Mouse (Mus musculus) A20 (cell line): Measurements from ENCODE around the gene Eef2k.

Source experiments
- DNase-seq: peaks from one replicate; pipeline ENCODE4 v3.0.0-alpha.2; 2011; ENCODE audit warnings: low read depth, low spot score

Eef2k gene

DNA sequence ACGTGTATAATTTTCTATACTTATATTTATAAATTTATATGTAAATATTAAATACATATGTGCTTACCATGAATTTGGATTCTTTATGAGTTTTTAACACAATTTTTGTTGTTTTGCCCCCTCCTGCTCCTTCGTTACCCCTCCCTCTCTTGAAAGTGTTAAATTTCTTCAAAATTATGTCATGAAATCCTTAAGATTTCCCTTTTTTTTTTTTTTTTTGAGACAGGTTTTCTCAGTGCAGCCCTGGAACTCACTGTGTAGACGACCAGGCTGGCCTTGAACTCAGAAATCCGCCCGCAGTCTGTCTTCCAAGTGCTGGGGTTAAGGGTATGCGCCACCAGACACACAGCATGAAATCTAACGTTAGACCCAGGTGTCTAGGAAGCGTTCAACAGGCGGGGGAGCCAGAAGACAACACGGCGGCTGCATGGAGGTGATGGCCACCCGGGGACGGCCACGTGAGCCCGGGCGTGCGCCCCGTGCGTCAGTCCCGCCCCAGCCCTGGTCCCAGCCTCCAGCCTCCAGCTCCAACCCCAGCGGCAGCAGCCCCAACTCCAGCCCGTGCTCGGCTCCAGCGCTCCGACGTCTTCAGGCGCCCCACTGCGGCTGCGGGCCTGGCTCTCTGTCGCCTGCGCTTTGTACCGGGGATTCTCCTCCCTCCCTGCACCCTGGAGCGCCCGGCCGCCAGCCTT is at the start of gene Eef2k:
Gene Eef2k, plus strand, starts transcription at position 487 of the 692 bp plus-strand sequence.
- DNase-seq: peak; percentile 48

DNA sequence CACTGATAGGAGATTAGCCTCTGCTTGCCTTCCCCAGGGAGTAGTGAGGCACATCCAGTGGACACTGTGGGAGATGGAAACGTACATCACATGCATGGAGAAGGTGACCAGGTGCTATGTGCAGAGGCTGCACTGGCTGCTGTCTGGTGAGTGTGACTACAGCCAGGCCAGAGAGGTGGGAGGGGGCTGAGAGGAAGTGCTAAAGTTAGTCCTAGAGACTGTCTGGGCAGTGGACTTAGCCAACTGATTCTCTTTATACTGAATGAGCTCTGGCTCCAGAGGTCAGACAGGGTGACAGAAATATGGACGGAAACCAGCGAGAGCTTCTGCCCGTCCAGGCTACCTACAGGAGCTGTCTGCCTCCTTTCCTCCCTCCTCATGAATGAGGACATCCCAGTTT is 47.1 kb upstream of the Eef2k start:
- no peak for DNase-seq

DNA sequence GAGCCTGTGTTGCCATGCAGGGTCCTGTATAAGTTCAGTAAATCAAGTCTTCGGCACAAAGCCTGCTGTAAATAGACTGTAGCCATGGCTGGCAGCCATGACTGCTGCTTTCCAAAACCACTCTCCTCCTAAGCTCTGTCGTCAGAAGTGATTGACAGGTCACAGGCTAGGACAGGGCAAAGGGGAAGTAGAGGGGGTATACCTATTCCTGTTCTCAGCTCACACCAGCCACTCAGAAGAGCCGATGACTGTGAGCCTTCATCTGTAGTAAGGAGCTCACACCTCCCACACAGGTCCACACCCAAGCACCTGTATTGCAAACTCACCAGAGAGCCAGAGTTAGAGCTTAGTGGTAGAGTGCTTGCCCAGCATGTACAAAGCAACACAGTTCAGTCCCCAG is 46.3 kb upstream of the Eef2k start:
- peak; percentile 9 for DNase-seq

DNA sequence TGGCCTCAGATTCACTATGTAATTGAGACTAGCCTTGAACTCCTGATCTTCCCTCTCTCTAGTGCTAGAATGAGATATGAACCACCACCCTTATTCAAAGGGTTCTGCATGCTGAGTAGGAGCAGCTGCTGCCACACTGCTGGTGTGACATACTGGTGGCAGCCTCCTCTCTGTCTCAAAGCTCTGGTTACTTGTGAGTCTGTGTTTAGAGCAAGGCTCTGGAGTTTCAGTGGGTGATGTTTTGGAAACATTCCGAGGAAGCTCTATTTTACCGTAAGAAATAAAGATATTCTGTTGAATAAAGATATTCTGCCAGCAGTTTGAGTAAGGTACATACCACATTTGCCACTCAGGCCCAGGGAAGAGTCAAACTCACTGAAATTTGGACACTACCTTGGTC is 39.4 kb upstream of the Eef2k start:
- no peak for DNase-seq

DNA sequence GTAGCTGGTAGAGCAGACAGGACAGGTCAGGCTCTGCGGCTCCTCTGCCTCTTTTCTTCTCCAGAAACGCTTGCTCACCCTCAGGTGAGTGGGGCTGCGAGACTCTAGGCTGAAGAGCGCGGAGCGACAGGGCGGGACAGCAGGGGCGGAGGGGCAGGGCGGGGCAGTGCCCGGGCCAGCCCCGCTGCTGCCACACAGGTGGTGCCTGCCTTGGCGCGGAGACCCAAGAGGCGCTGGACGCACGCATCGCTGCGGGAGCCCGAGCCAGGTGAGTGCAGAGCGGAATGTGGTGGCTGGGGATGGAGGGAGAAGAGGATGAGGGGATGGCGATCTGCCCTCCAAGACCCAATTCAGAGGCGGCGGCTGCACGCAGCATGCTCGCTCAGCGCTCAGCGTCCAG is 32.9 kb upstream of the Eef2k start:
- no peak for DNase-seq

DNA sequence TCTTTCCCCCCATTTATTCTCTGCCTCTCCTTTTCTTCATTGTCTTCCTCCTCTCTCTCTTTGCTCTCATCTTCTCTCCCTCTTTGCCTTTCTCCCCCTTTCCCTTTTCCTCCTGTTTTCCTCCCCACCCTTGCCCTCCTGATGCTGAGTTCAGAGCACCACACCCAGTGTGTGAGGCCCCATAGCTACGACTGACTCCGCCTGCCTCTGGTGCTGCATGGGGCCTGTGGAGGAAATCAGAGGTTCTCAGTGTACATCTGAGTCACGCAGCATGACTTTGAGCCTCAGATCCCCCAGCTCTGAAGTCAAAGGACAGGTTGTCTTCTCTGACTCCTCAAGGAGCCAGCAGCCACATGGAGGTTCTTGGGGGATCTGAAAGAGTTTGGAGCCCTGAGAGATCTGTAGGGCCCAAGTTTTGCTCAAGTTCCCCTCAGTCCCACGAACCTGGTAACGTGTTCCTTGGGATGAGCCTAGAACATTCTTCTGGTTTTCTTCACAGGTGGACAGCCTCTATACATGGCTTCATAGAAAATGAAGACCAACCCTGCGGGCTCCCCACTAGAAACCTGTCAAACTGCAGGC is 30.7 kb upstream of the Eef2k start, which contains the start of gene Gm5737:
Gene Gm5737, plus strand, starts transcription at position 532 of the 582 bp plus-strand sequence.
- DNase-seq: no peak

DNA sequence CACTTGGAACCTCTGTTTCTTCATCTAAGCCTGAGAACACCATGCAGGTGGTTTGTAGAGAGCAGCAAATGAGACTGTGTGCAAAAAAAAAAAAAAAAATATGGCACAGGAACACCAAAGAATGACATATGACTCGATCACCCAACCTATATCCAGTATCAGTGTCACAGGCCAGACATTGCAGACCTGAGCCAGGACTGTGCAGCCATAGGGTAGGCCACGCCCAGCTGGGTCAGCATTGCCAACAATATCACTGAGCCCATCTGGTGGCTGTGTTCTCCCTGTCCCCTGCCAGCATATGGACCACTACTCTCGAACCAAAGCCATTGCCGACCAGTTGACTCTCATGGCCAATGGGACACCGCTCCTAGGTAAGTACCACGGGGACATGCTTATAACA is 25.1 kb upstream of the Eef2k start:
- DNase-seq: no peak

DNA sequence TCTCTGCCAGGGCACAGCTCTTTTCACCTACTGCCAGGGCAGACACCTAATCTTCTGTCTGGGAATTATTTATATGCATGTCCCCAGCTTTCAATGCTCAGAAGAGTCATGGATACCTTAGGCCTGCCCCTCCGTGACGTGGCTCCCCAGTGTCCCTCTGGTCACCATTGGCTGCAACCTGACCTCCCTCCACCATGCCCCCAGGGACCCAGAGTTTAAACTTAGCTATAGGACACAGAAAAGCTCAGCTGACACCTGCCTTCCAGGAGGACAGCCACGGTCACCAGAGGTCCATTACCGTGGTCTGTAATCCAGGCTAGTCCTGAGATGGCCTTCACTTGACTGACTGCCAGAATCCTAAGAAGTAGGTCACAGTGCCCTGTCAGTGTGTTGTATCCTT is 23.2 kb upstream of the Eef2k start:
- DNase-seq: no peak

DNA sequence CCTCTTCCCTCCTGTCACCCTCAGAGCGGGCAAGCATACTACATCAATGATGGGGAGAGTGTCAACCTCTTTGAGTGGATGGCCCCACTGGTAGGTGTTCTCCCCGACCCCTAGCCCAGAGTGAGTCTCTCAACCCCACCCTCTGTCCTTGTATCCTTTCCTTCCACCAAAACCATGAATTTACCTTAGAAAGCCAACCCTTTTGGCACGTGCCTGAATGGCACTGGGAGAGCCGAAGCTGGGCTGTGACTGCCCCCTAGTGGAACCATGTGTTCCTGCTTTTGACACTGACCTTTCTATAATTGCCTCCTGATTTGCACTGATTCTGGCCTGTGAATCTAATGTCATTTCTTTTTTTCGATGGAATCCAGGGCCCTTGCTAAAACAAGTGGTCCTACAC is 19.4 kb upstream of the Eef2k start:
- peak; percentile 69 for DNase-seq

DNA sequence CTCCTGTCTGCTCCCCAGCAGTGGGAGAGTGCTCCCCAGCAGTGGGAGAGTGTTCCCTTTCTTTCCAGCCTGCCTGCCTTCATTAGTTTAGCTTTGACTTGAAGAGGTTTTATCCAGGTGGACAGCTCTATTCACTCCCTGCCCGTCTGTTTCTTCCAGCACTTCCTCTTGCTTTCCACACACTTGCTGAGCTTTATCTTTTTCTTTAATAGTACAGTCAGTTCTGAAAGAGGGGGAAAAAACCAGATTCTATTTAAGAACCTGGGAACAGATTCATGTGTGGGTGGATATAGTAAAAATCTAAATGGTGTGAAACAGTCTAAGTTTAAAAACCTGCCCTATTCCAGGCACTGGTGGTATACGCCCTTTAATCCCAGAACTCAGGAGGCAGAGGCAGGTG is 17.5 kb upstream of the Eef2k start:
- no peak for DNase-seq

DNA sequence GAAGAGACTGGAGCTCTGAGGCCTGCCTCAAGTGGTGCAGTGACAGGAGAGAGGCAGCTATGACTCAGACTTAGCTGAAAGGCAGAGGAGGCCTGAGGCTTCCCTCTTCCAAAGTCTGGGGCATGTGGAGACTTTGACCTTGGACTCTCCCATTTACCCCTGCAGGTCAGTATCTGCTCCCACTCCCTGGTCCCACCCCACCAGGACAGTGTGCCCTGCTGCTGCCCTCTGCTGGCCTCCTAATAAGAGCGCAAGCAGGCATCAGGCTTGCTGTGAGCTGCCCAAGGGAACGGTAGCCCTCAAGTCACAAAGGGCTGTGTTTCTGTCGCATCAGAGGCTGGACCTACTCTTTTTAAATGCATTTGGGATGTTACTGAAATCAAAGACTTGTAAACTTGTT is 16.2 kb upstream of the Eef2k start:
- DNase-seq: peak; percentile 52

DNA sequence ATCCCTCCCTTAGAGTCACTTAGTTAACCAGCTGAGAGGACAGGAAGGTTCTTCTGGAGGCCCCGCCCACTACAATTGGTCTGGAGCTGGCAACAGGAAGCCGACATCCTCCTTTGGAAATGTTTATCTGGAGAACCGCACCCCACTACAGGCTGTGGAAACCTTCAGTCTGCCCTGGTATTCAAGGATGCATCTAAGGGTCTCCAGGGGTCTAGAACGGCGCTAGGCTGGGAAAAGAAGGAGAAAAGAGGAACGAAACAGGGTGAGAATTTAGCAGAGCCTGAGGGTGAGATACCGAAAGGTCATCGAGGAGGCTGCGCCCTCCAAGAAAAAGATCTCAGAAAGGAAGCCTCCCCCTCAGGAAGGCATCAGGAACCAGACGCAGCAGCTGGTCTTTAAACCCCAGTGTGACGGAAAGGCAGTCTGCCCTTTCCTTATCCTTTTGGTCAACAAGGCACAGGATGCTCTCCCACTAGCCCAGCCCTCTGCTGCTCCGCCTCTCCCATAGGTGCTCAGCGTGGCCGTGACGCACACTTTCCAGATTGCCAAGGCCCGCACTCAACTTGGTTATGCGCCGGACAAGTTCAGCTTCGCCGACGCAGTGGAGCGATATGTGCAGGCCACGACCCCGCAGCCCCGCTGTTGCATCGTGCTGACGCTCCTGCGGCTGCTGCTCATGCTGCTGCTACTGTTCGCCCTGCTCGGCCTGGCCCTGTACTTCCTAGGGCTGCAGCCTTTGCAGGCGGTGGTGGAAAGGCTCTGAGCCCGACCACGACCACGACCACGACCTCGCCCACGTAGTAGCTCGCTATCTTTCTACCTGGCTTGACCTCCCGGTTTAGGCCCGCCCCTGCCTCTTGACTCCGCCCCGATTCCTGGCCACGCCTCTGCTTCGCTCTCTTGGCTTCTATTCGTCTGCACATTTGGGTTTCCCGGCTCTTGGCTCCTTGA is 11.9 kb upstream of the Eef2k start:
- DNase-seq: peak; percentile 62

DNA sequence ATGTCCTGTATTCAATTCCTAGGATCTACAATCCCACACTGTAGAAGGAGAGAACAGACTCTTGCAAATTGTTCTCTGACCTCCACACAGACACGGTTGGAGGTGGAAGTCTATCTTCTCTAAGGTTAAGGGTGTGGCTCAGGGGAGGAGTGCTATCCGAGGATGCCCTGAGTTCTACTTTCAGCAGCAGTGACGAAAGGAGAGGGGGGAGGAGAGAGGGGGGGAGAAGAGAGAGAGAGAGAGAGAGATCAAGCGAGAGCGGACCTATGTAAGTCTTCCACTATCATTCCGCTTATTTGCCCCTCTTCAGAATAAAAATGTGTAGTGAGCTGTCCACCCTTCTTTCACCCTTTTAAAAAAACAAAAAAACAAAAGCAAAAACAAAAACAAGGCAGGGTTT is 8.2 kb upstream of the Eef2k start:
- no peak for DNase-seq

DNA sequence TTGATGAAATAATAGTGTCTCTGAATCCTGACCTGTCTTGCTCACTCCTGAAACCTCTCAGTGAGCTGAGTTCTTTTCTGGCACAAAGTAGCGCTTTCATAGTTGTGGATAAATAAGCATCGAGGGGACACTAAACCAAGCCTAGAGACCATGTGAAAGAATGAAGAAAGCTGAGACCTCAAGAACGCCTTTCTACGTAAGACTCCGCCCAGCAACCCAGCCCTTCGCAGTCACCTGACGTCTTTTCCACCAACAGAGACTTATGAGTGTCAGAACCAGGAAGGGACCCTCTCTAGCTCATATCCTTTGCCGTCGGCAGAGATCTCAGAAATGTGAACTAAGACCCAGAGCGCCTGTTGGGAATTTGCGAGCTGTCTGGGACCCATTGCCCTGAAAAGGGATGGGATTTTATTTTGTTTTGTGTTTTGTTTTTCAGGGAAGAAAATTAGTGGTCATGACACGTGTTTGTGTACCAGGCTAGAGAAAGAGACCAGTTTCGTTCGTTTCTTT is 7.7 kb upstream of the Eef2k start:
- DNase-seq: peak; percentile 93

DNA sequence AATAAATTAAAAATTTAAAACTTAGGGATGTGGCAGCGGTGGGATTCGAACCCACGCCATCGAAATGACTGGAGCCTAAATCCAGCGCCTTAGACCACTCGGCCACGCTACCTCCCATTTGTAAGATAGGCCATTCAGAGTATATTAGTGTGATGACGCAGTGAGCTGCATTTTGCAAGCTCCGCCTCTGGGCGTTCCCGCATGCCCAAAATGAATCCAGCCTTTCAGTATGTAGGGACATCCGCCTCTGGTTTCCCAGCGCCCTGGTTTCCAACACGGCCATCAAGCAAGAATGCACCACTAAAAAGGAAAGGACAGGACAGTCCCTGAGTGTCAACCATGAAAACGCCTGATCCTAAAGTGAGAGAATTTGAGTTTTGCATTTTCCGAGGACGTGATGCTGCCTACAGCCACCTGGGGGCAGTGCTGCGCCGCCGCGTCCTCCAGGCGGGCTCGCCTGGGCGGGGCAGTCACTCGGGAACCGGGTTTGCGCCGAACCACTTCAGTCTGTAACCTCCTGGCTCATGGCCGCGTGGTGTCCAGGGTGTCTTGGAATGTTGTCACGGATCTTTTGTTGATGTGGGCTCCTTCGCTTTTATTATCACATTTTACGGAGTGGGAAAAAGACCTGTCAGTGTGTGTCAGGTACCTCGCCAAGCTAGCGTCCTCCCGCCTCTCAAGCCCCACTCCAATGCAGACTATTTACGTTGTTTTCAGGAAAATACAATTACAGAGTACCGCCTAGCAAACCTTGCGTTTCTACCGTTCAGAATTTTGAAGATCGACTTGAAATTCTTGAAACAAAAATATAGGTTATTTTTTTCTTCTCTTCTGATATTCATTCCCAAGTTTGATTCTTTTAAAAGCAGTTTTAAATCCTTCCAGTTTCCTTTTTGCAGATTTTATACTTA is 6.9 kb upstream of the Eef2k start:
- peak; percentile 93 for DNase-seq

DNA sequence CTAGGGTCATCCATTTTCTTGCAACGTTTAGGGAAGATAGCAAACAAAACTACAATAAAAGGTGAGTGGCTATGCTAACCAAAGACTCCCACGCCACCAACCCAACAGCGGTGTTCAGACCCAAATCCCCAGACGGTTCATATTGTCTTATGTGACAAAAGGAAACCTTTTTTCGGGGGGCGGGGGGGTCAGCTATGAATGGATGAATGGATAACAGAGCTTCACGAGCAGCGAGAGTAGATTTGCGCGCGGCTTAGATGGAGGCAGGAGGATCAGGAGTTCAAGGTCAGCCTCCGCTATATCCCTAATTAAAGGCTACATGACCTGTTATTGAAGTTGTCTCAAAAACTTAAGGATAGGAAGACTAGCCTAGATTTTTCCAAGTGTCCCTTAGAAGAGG is 6.3 kb upstream of the Eef2k start:
- DNase-seq: peak; percentile 37

DNA sequence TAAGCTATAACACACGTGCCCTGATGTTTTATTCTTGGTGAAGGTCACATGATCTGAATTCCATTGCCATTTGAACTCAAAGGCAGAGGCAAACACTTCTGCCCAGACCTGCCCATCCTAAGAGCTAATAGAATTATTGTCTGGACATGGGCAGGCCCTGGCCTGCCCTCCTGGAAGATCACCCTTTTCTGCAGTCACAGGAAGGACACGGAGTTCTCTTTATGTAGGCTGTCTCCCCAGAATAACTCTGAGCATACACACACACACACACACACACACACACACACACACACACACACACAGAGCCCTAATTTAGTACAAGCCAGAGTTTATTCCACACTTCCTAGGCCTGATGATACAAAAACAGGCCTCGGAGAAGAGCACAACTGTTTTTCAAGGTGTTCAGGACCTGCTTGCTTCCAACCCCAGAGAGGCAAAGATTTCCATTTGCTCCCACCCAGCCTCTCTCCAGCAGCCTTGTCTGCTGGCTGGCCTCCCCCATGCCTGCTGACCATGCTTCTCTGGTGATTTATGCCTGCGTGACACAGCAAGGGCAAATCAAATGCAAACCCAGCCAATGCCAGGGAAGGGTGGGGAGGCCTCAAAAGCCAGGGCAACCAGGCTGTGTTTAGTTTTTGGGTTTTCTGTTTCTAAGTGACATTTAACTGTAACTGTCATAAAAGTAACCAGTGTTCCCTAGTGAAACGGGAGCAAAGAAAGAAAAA is 4.0 kb upstream of the Eef2k start:
- no peak for DNase-seq

DNA sequence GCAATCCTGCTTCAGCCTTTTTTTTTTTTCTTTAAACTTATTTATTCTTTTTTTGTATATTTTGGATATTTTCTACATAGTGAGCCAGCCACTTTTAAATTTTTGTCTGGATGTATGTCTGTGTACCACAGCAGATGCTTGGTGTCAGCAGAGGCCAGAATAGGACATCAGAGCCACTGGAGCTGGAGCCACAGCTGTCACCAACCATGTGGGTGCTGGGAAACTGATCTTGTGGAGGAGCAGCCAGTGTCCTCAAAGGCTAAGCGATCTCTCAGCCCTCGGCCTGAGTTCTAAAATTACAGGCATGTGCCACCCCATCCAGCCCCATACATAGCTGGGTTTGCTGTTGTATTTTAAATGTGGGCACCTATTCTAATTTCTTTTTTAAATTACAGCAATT is 2.8 kb upstream of the Eef2k start:
- DNase-seq: no peak

DNA sequence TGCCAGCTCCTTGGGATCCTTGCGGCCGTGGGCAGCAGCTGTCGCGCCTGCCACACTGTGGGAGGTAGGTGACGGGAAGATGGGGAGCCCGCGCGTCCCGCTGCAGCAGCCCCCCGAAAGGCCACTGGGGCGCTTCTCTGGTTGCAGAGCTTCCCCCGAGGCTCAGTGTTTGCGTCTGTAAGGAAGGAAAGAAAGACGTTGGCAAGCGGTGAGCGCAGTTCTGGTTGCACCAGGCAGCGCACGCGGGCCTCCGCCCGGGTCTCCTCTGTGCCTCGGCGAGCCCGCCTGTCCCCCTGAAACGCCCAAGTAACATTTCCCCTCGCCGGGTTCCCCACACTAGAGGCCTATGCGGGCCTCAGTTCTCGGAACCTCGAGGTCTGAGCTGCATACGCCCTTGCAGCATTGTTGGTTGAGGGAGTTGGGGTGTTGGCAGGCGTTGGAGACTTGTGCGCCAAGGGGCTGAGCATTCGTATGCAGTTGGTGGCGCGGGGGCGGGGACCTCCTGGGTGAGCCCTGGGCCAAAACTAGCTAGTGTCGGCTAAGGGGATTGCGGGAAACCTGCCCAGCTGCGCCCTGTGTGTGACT is 498 bp downstream of the Eef2k start:
- DNase-seq: no peak

DNA sequence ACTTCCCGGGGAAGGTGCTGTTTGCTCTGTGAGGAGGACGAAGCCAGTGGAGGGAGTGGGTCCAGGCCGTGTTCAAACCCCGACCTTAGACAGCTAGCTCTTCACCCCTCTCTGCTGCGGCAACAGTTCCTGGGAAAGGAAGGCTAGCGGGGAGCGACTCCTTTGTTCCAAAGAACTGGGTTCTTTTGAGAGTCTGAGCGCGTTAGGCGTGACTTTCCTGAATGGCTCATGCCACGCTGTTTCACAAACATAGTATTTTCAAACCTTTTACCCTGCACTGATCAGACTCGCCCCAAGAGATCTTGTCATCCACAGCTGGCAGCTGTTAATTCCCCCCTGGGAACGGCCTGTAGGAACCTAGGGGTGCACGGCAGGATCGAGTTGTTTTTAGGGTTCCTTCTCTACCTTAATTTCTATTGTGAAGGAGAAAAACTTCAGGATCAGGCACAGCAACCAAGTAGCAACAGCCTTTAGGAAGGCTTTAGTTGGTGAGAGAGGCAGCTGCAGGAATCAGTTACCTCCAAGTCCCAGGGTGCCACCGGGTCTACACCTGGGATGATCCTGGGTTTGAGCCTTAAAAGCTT is 1.3 kb downstream of the Eef2k start:
- DNase-seq: no peak
